Mouse (Mus musculus): ENCODE data around the gene Arl4a. TPM values are rescaled to one million over a fixed set of nuclear protein-coding genes. Genes with fewer than 3 reads are reported as not detected.

The Arl4a gene
- polyA plus RNA-seq, 1 experiment from 2014 or later = 39.6 TPM

DNA sequence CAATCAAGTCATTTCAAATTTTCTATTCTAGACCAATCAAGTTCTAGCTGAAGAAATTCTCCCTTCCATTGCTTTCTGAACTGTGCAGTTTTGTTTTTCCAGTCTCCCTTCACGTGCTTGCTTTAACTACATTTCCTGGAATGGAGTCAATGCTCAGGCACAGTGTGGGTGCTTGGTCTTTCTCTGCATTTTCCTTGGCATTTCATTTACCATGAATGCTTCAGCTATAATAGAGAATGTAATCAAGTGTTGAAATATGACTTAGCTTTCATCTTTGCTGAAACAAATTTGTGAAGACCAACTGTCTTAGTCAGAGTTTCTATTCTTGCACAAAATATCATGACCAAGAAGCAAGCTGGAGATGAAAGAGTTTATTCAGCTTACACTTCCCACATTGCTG lies 58.0 kb downstream of the Arl4a start:
- H3K4me1 ChIP-seq (replicated peaks) = peaks cover 10% of the 10 kb centered on the region
- no peak for ATAC-seq (ENCODE audit: insufficient number of reproducible peaks, insufficient read depth, low FRiP score, low TSS enrichment, low read depth)
- no peaks in the 10 kb centered on the region for H3K27me3 ChIP-seq
- no peak overlapping the region for H3K27ac ChIP-seq
- no peak overlapping the region for H3K4me2 ChIP-seq
- H3K36me3 ChIP-seq = no peaks in the 10 kb centered on the region
- no peak overlapping the region for H3K9ac ChIP-seq (replicated peaks)
- WGBS = 84% methylated on average over 1 of the region's 1 CpGs
- no peaks in the 10 kb centered on the region for H3K9me3 ChIP-seq
- no peak overlapping the region for H3K4me3 ChIP-seq (replicated peaks)

DNA sequence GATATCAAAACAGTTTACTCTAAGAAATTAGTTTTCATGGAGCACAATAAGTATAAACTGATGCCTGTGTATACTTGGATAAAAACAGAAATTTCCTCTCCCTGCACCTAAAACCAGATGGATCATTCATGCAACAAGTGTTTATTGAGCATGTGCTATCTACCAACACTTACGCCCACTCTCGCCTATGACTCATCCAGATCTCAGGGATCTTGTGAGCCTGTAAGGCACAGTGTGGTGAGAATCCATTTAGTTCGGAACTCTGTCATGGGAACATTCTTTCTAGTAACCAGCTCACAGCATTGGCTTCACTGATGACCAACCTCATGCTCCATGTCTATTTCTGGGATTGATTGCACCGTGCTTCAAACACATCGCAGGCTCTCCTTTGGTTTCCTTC lies 58.8 kb downstream of the Arl4a start:
- H3K27ac ChIP-seq = no peak overlapping the region
- no peaks in the 10 kb centered on the region for H3K27me3 ChIP-seq
- peaks cover 12% of the 10 kb centered on the region for H3K4me1 ChIP-seq (replicated peaks)
- WGBS = 93% methylated on average over 5 of the region's 5 CpGs
- H3K9ac ChIP-seq (replicated peaks) = no peak overlapping the region
- no peak for ATAC-seq (ENCODE audit: insufficient number of reproducible peaks, insufficient read depth, low FRiP score, low TSS enrichment, low read depth)
- no peak overlapping the region for H3K4me3 ChIP-seq (replicated peaks)
- no peaks in the 10 kb centered on the region for H3K36me3 ChIP-seq
- no peak overlapping the region for H3K4me2 ChIP-seq
- H3K9me3 ChIP-seq = no peaks in the 10 kb centered on the region

DNA sequence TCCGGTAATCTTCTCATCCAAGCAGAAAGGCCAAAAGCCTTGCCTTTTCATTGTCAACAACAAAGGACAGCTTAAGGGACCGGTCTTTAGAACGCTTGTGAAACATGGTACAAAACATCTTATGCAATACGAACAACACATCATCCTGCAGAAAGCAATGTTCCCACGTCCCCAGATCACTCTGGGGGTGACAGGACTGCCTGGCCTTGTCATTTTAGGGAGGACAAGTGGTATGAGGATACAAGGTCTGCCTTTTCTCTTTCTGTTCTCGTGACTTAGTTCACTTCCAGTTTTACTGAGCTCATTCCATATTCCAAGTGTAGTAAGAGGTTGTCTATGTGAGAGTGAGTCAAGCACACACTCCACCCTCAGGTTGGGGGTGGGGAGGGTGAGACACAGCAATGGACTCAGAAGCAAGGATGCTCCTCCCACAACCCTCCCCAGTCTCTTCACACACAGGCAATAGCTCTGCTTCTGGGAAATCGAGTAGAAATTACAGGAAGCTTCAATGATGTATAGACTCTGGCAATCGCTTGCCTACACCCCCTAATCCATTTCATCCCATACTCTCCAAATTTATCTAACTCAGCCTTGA lies 59.7 kb downstream of the Arl4a start:
- Histone ChIP-seq H3K9ac (replicated peaks) (no peak overlapping the region), H3K4me3 (replicated peaks) (no peak overlapping the region), H3K4me2 (no peak overlapping the region), H3K27ac (no peak overlapping the region), H3K27me3 (no peaks in the 10 kb centered on the region), H3K36me3 (no peaks in the 10 kb centered on the region), H3K4me1 (replicated peaks) (peaks cover 12% of the 10 kb centered on the region), H3K9me3 (no peaks in the 10 kb centered on the region)
- ATAC-seq (ENCODE audit: insufficient number of reproducible peaks, insufficient read depth, low FRiP score, low TSS enrichment, low read depth) = no peak
- WGBS = 81% methylated on average over 8 of the region's 8 CpGs

DNA sequence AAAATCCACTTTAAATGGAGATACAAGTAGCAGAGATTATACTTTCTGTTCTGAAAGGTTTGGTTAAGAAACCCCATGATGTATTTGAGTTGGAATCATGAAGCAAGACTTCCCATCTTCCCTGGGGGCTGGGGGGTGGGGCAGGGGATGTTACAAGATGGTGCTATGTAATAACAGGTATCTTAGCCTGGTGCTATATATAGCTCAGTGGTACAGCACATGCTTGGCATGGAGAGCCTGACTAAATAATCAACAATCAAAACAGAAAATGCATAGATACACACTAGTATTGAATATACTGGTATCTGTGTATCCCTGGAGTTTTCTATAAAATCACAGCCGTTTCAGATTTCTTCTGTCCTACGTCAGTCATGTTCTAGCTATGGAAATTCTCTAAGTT lies 61.4 kb downstream of the Arl4a start:
- H3K9me3 ChIP-seq = no peaks in the 10 kb centered on the region
- no peak overlapping the region for H3K4me3 ChIP-seq (replicated peaks)
- H3K9ac ChIP-seq (replicated peaks) = no peak overlapping the region
- no peak overlapping the region for H3K27ac ChIP-seq
- WGBS = 96% methylated on average over 2 of the region's 2 CpGs
- H3K36me3 ChIP-seq = no peaks in the 10 kb centered on the region
- no peak for ATAC-seq (ENCODE audit: insufficient number of reproducible peaks, insufficient read depth, low FRiP score, low TSS enrichment, low read depth)
- no peak overlapping the region for H3K4me2 ChIP-seq
- H3K27me3 ChIP-seq = no peaks in the 10 kb centered on the region
- H3K4me1 ChIP-seq (replicated peaks) = peaks cover 12% of the 10 kb centered on the region

DNA sequence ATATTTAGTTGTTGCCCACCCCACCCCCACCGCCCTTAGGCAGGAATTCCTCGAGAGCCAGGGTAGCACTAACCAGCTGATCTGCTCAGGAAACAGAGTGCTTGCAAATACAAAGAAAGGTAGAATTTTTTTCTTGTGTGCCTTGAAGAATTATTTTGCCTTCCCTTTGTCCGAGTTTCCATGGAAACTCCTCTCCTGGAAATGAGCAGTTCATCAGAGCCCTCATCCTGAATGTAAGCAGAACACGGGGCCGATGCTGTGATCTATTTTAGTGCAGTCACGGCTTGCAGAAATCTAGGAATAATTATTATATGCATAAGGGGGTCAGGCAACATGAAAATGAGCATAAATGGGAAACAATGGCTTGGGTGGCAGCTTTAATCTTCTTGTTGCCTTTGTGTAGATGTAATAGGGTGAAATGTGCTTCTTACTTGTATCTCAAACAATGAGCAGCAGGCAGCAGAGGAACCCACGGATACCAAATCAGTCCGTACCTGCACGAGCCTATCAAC lies 61.9 kb downstream of the Arl4a start:
- no peak overlapping the region for H3K27ac ChIP-seq
- 69% methylated on average over 9 of the region's 9 CpGs for WGBS
- ATAC-seq (ENCODE audit: insufficient number of reproducible peaks, insufficient read depth, low FRiP score, low TSS enrichment, low read depth) = no peak

DNA sequence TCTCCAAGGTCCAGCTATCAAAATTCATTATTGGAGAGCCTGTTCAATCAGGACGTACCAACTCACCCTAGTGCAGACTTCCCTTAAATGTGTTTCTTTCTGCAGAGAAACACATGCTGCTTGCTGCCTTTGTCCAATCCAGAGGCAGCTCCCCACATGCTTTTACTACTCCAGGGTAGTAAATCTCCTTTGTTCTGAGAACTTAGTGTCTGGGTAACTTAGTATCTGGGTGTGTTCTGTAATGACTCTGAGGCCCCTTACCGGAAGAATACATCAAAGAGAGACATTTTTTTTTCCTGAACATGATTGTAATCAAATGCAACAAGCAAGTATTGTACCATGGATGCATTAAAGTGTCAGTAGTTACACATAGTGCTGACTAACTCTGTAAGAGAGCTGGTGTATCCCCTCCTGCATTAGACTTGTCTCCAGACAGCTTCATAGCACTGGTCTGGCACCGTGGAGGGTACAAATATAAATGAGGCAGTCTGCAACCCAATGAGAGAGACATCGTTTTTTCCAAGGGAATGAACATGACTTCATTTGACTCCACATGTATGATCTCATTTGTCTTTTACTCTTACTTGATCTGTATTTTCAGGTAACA lies 62.7 kb downstream of the Arl4a start:
- H3K27me3 ChIP-seq = no peaks in the 10 kb centered on the region
- no peak overlapping the region for H3K9ac ChIP-seq (replicated peaks)
- 18% methylated on average over 4 of the region's 4 CpGs for WGBS
- H3K36me3 ChIP-seq = no peaks in the 10 kb centered on the region
- H3K27ac ChIP-seq = no peak overlapping the region
- no peak overlapping the region for H3K4me3 ChIP-seq (replicated peaks)
- ATAC-seq (ENCODE audit: insufficient number of reproducible peaks, insufficient read depth, low FRiP score, low TSS enrichment, low read depth) = no peak
- H3K4me1 ChIP-seq (replicated peaks) = peaks cover 12% of the 10 kb centered on the region
- no peaks in the 10 kb centered on the region for H3K9me3 ChIP-seq
- H3K4me2 ChIP-seq = no peak overlapping the region

More for the DNA sequence above, 61.9 kb downstream of the Arl4a start:
- Histone ChIP-seq H3K36me3 (no peaks in the 10 kb centered on the region), H3K4me1 (replicated peaks) (peaks cover 12% of the 10 kb centered on the region), H3K9ac (replicated peaks) (no peak overlapping the region), H3K4me3 (replicated peaks) (no peak overlapping the region), H3K9me3 (no peaks in the 10 kb centered on the region), H3K27me3 (no peaks in the 10 kb centered on the region), H3K4me2 (no peak overlapping the region)

DNA sequence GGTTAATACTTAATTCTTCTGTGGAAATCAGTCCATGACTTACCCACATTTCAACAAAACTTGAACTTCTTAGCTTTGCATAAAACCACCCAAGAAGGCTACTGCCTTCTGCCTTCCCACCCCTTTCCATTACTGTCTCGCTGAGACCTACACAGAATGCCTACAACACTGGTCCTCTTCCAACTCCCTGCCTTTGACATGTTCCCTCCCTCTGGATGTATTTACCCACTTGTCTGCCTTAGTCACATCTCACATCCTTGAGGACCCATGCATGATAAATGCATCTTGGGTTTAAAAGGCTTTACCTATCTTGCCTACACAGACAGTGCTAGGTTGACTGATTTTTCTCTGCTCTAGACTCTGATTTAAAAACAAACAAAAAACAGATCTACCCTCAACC lies 63.6 kb downstream of the Arl4a start:
- Histone ChIP-seq H3K4me3 (replicated peaks) (no peak overlapping the region), H3K9ac (replicated peaks) (no peak overlapping the region), H3K36me3 (no peaks in the 10 kb centered on the region), H3K9me3 (no peaks in the 10 kb centered on the region), H3K27me3 (no peaks in the 10 kb centered on the region), H3K27ac (no peak overlapping the region), H3K4me1 (replicated peaks) (peaks cover 12% of the 10 kb centered on the region), H3K4me2 (no peak overlapping the region)
- ATAC-seq (ENCODE audit: insufficient number of reproducible peaks, insufficient read depth, low FRiP score, low TSS enrichment, low read depth) = no peak
- WGBS = 83% methylated on average over 1 of the region's 1 CpGs

DNA sequence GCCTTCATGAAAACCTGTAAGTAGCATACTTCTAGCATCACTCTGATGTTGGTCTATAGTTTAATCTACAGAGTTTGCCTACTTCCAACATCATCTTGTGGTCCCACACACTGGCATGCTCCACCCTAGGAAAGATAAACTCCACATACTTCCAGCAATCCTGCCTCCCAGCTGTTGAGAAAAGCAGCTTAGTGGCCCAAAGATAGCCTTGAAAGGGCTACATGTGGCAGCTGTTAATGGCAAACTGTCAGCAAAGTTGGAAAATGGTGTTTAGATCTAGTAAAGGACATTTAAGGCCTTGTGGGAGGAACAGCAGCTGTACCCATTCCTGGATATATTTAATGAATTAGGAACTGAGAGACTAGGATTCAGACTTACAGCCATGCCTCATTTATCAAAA lies 68.3 kb downstream of the Arl4a start:
- Histone ChIP-seq H3K4me1 (replicated peaks) (no peaks in the 10 kb centered on the region), H3K4me2 (no peak overlapping the region), H3K9ac (replicated peaks) (no peak overlapping the region), H3K9me3 (no peaks in the 10 kb centered on the region), H3K36me3 (no peaks in the 10 kb centered on the region), H3K4me3 (replicated peaks) (no peak overlapping the region), H3K27me3 (no peaks in the 10 kb centered on the region), H3K27ac (no peak overlapping the region)
- no peak for ATAC-seq (ENCODE audit: insufficient number of reproducible peaks, insufficient read depth, low FRiP score, low TSS enrichment, low read depth)

DNA sequence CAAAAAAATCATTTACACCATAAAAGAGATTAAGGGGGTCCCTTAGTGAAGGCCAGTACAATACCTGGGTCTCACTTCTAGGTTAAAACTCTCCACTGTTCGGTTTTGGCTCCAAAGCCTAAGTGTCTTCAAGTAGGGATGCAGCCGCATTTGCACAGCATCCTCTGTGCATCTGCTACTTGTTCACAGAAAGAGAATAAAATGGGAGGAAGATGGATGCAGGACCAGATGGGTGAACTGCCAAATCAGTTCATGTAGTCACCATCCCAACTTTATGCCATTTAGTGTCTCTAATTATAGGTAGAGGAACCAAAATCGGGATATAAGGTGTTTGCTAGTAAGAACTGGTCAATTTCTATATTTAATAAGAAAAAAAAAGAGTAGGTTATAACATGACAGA lies 69.7 kb downstream of the Arl4a start:
- no peak overlapping the region for H3K9ac ChIP-seq (replicated peaks)
- no peak for ATAC-seq (ENCODE audit: insufficient number of reproducible peaks, insufficient read depth, low FRiP score, low TSS enrichment, low read depth)
- no peaks in the 10 kb centered on the region for H3K27me3 ChIP-seq
- no peak overlapping the region for H3K4me3 ChIP-seq (replicated peaks)
- H3K4me1 ChIP-seq (replicated peaks) = no peaks in the 10 kb centered on the region
- H3K9me3 ChIP-seq = no peaks in the 10 kb centered on the region
- H3K36me3 ChIP-seq = no peaks in the 10 kb centered on the region
- H3K27ac ChIP-seq = no peak overlapping the region
- WGBS = 89% methylated on average over 3 of the region's 3 CpGs
- no peak overlapping the region for H3K4me2 ChIP-seq

DNA sequence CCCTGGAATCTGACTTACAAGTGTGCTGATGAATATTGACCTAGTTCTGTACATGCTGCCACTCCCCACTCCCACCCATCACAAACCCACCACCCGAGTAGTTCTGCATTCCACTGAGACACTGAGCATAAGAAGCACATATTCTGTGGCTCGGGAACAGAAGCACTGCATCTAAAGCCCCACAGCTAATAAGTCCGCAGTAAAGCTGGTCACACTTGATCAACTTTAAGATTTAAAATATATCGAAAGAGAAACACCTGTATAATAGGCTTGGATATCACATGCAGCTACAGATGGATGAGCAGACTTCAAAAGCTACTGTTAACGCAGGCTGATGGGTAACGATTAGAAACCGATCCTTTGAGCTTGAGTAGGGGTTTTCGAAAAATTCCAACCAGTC lies 78.7 kb downstream of the Arl4a start:
- Histone ChIP-seq H3K36me3 (no peaks in the 10 kb centered on the region), H3K9ac (replicated peaks) (no peak overlapping the region), H3K27ac (no peak overlapping the region), H3K27me3 (no peaks in the 10 kb centered on the region), H3K9me3 (peaks cover 8% of the 10 kb centered on the region; the same call in 1 of the 2 replicates), H3K4me3 (replicated peaks) (no peak overlapping the region), H3K4me1 (replicated peaks) (no peaks in the 10 kb centered on the region), H3K4me2 (no peak overlapping the region)
- WGBS = 80% methylated on average over 8 of the region's 8 CpGs
- ATAC-seq (ENCODE audit: insufficient number of reproducible peaks, insufficient read depth, low FRiP score, low TSS enrichment, low read depth) = no peak

DNA sequence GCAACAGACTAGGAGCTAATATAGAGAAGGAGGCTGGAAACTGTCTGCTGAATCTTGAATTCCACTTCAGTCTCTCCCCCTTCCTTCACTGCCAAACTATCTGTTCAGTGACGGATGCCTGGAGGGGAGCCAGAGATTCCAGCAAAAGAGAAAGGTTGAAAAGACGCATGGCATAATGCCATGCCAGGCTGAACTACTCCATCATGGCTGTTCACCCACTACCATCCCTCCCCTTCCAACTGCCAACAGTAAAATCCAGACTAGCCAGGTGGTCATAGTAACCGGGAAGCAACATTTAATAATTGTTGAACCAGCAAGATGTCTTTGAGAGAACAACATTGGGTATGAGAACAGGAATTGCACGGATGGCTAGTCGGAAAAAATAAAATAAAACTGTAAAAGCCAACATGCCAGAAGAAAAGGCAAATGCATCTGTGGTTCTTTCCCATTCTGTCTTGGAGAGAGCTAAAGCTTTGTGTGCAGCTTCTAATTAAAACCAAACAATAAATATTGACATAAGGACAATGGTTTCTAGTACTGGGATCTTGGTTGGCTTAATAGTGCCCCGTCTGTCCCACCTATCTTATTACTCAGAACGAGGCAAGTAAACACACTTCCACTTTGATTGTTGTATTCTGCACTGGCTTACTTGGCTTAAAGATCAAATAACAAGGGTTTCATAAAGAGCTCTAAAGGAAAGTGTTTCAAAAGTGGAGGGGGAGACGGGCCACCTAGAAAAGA lies 79.7 kb downstream of the Arl4a start:
- no peak overlapping the region for H3K4me2 ChIP-seq
- H3K4me1 ChIP-seq (replicated peaks) = no peaks in the 10 kb centered on the region
- H3K27ac ChIP-seq = no peak overlapping the region
- H3K9ac ChIP-seq (replicated peaks) = no peak overlapping the region
- WGBS = 81% methylated on average over 8 of the region's 8 CpGs
- no peaks in the 10 kb centered on the region for H3K36me3 ChIP-seq
- no peak overlapping the region for H3K4me3 ChIP-seq (replicated peaks)
- H3K27me3 ChIP-seq = no peaks in the 10 kb centered on the region
- no peak for ATAC-seq (ENCODE audit: insufficient number of reproducible peaks, insufficient read depth, low FRiP score, low TSS enrichment, low read depth)
- peaks cover 8% of the 10 kb centered on the region; the same call in 1 of the 2 replicates for H3K9me3 ChIP-seq
